Mouse (Mus musculus): ENCODE results near the gene Csf3r.

- TF ChIP-seq CTCF (IDR thresholded peaks at IDR 0.05; ENCODE audit: extremely low read depth, insufficient read length, insufficient replicate concordance, low read depth, low read length) (no peak), POLR2A (IDR thresholded peaks at IDR 0.05; ENCODE audit: low read depth, low read length) (no peak)
These were observed 46.6 kb upstream of the Csf3r start for GRCm38 (mm10) chr4:125977768-125978167.
